Mouse (Mus musculus): Measurements from ENCODE around the gene Elovl2. TPM values are rescaled to one million over a fixed set of nuclear protein-coding genes. Genes with fewer than 3 reads are reported as not detected.

The Elovl2 gene
- polyA plus RNA-seq (2014; fragmentation: Illumina TruSeq; extraction: RNeasy Lipid Tissue Mini Kit (QIAGEN cat#74804); ENCODE audit: insufficient read depth, low read depth, low replicate concordance): not detected

DNA sequence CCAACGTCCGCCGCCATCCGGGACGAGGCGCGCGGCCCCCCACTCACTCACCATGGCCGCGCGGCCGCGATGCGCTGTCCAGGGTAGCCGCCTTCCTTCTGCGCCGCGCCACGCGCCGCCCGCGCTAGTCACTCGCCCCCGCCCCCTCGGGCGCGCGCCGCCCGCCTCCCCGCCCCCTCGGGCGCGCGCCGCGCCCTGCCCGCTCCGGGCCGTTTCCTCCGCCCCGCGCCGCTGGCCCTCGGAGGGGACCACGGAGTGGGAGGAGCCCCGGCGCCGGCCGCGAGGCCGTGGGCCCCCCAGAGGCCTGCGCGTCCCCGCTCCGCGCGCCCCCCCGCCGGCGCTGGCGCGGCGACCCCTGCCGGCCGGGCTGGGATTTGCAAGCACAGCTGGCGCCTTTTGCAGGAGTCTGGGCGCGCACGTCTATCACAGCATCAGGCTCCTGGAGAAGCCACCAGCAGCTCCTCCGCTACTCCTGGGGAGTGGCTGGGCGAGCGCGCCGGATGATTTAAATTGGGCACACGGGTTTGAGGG lies at the start of gene Elovl2:
TSS of gene Elovl2 (minus strand) at position 102 of the 531 bp plus-strand sequence.

DNA sequence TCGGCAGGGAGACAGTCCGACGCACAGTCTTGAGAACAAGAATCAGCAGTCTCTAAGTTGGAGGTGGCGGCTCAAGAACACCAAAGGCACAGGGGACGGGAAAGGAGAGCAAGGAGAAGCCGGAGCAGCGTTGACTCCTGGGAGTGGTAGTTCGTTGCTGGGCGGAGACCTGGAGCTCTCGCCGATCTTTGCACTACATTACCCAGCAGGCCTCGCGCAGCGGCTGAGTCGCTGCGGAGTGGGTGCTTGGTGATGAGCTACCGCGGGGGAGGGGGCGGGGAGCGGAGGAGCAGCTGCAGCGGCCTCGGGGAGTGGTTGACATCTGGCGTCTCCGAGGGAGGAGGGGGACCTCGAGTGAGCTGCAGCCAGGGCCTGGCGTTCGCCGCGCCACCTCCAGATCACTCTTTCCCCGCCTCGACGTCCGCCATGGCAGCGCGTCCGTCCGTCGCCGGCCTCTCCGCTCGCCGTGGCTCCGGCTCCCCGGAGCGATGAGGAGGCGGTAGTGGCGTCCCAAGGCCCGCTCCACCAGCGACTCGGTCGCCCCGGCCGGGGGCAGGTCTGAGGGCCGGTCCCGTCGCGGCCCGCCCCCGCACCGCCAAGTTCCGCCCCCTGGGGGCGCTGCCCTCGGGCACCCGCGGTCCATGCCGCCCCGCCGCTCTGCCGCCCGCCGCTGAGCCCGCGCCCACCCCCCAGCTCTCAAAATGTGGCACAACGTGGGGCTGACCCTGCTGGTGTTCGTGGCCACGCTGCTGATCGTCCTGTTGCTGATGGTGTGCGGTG lies 29.5 kb upstream of the Elovl2 start, which contains the start of gene Smim13:
TSS of gene Smim13 (plus strand) at position 307 of the 780 bp plus-strand sequence.

Other genes starting within 250 kb of the Elovl2 start
- 45.3 TPM for gene Pak1ip1, start 219.4 kb downstream of the Elovl2 start, polyA plus RNA-seq (2014; fragmentation: Illumina TruSeq; extraction: RNeasy Lipid Tissue Mini Kit (QIAGEN cat#74804); ENCODE audit: insufficient read depth, low read depth, low replicate concordance)
- gene Tmem14c, start 204.1 kb downstream of the Elovl2 start, polyA plus RNA-seq (2014; fragmentation: Illumina TruSeq; extraction: RNeasy Lipid Tissue Mini Kit (QIAGEN cat#74804); ENCODE audit: insufficient read depth, low read depth, low replicate concordance): 130 TPM
- 3.2 TPM for gene Mak, start 140.7 kb downstream of the Elovl2 start, polyA plus RNA-seq (2014; fragmentation: Illumina TruSeq; extraction: RNeasy Lipid Tissue Mini Kit (QIAGEN cat#74804); ENCODE audit: insufficient read depth, low read depth, low replicate concordance)
- gene Gcm2, start 109.4 kb downstream of the Elovl2 start, polyA plus RNA-seq (2014; fragmentation: Illumina TruSeq; extraction: RNeasy Lipid Tissue Mini Kit (QIAGEN cat#74804); ENCODE audit: insufficient read depth, low read depth, low replicate concordance): 0.08 TPM
- gene Sycp2l, start 106.1 kb downstream of the Elovl2 start, polyA plus RNA-seq (2014; fragmentation: Illumina TruSeq; extraction: RNeasy Lipid Tissue Mini Kit (QIAGEN cat#74804); ENCODE audit: insufficient read depth, low read depth, low replicate concordance): not detected
- 8.9 TPM for gene Smim13, start 29.4 kb upstream of the Elovl2 start, polyA plus RNA-seq (2014; fragmentation: Illumina TruSeq; extraction: RNeasy Lipid Tissue Mini Kit (QIAGEN cat#74804); ENCODE audit: insufficient read depth, low read depth, low replicate concordance)
- gene Gm17364, start 53.6 kb upstream of the Elovl2 start, polyA plus RNA-seq (2014; fragmentation: Illumina TruSeq; extraction: RNeasy Lipid Tissue Mini Kit (QIAGEN cat#74804); ENCODE audit: insufficient read depth, low read depth, low replicate concordance): not detected